Mouse (Mus musculus) thymus, adult 2 months (tissue): ENCODE measurements around the gene 2010300C02Rik.

ENCODE experiments used
- CTCF ChIP-seq: fragments of 200-500 bp; IDR thresholded peaks from 2 replicates; pipeline ENCODE4 v1.5.1; 2012; ENCODE audit warnings: mild to moderate bottlenecking, control low read depth, low read length, moderate library complexity, borderline replicate concordance; ENCODE audit not compliant: control insufficient read depth, poor library complexity, insufficient read depth; ENCODE audit errors: extremely low read depth
- POLR2A ChIP-seq: fragments of 200-500 bp; IDR thresholded peaks from 2 replicates; pipeline ENCODE4 v1.6.1; 2012; ENCODE audit warnings: mild to moderate bottlenecking, low read length, control low read depth, moderate library complexity; ENCODE audit not compliant: control insufficient read depth, poor library complexity, insufficient read depth; ENCODE audit errors: extremely low read depth

- TF ChIP-seq CTCF: no peak
- no peak for TF ChIP-seq POLR2A
Observed at GRCm38 (mm10) chr1:37725880-37726279, 6.0 kb upstream of the 2010300C02Rik start.
